Mouse (Mus musculus) kidney, embryonic 16.5 days (tissue): ENCODE data around the gene Dapk1. TPM values are rescaled to one million over a fixed set of nuclear protein-coding genes. Genes with fewer than 3 reads are reported as not detected.

Experiments used
- ATAC-seq: fragments of 200-750 bp; cut with Nextera tagmentation; 2 replicates; pipeline ENCODE4 v1.8.0; 2017; ENCODE audit warnings: moderate TSS enrichment; ENCODE audit not compliant: low FRiP score, low TSS enrichment
- H3K27ac ChIP-seq: fragments of 300-500 bp; sonication (generic); 2 replicates; pipeline ENCODE4 v1.5.1; 2014; ENCODE audit warnings: low read length
- H3K27me3 ChIP-seq: fragments of 300-500 bp; sonication (generic); 2 replicates; pipeline ENCODE4 v1.6.1; 2014; ENCODE audit warnings: low read length, control low read depth, mixed read lengths; ENCODE audit not compliant: insufficient read depth
- H3K36me3 ChIP-seq: fragments of 300-500 bp; sonication (generic); 2 replicates; pipeline ENCODE4 v1.6.1; 2014; ENCODE audit warnings: low read length, control low read depth, mixed read lengths; ENCODE audit not compliant: insufficient read depth
- H3K4me1 ChIP-seq: fragments of 300-500 bp; sonication (generic); 2 replicates; pipeline ENCODE4 v1.6.1; 2014; ENCODE audit warnings: low read length, control low read depth, mixed read lengths; ENCODE audit not compliant: insufficient read depth
- H3K4me2 ChIP-seq: fragments of 300-500 bp; sonication (generic); replicated peaks from 2 replicates; pipeline ENCODE4 v1.6.1; 2014; ENCODE audit warnings: low read depth, low read length
- H3K4me3 ChIP-seq: fragments of 300-500 bp; sonication (generic); 2 replicates; pipeline ENCODE4 v1.5.1; 2014; ENCODE audit warnings: mild to moderate bottlenecking, low read length
- H3K9ac ChIP-seq: fragments of 300-500 bp; sonication (generic); replicated peaks from 2 replicates; pipeline ENCODE4 v1.6.1; 2014; ENCODE audit warnings: low read length
- H3K9me3 ChIP-seq: fragments of 300-500 bp; sonication (generic); 2 replicates; pipeline ENCODE4 v1.6.1; 2016; ENCODE audit warnings: low read length, control low read depth
- WGBS: fragments of 180-500 bp; shearing (Covaris S2); extraction: QIAGEN DNeasy Blood & Tissue Kit; methylation state at CpG from one replicate; pipeline ENCODE4 v1.1.7; 2014; 5-methylcytosine and 5-hydroxymethylcytosine counted together
- polyA plus RNA-seq: library from polyadenylated mRNA; unstranded; fragments of >200 nt; fragmentation: Nextera tagmentation; extraction: Ambion mirVana; gene quantifications from 2 replicates; pipeline ENCODE4 v1.2.1, GENCODE M21; 2015

The Dapk1 gene
- polyA plus RNA-seq, 1 experiment from 2014 or later, result 25.3 TPM

DNA sequence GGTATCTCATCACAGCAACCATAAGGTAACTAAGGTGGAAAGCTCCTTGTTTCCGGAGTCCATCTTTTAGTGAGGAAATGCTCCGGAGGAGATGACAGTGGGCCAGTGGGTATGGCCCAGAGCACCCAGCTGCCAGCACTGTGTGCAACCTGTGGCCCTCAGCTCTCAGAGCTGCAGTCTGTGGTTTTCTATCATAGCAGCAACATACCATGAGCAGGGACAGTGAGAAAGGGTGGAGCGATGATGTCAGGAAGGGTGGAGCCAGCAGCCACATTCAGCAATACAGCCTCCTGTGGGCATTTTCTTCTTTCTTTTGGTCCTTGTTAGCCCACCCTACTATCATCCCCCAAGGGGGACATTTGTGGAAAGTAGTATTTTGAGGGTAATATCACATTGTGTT is 90.2 kb downstream of the Dapk1 start:
- Histone ChIP-seq H3K9me3 (peaks cover 7% of the 10 kb centered on the region; the same call in 1 of the 2 replicates), H3K9ac (no peak overlapping the region), H3K4me3 (no peak overlapping the region), H3K27me3 (no peaks in the 10 kb centered on the region), H3K4me1 (peaks cover 15% of the 10 kb centered on the region), H3K4me2 (no peak overlapping the region), H3K27ac (no peak overlapping the region), H3K36me3 (peaks cover 7% of the 10 kb centered on the region; the same call in 1 of the 2 replicates)
- no peak for ATAC-seq
- WGBS, result 94% methylated on average over 3 of the region's 3 CpGs

GRCm38 (mm10) chr13:60695186-60695980 is 93.6 kb downstream of the Dapk1 start:
- no peaks in the 10 kb centered on the region for H3K27me3 ChIP-seq
- no peak overlapping the region for H3K4me3 ChIP-seq
- no peak overlapping the region for H3K27ac ChIP-seq
- 67% methylated on average over 10 of the region's 10 CpGs for WGBS
- H3K36me3 ChIP-seq, result peaks cover 16% of the 10 kb centered on the region; the same call in 1 of the 2 replicates
- no peak for ATAC-seq
- H3K4me2 ChIP-seq, result no peak overlapping the region
- H3K4me1 ChIP-seq, result 0 out of 2 replicates have a peak, but pooled peaks cover 3% of the 10 kb centered on the region
- peaks cover 7% of the 10 kb centered on the region; the same call in 1 of the 2 replicates for H3K9me3 ChIP-seq
- H3K9ac ChIP-seq, result no peak overlapping the region

DNA sequence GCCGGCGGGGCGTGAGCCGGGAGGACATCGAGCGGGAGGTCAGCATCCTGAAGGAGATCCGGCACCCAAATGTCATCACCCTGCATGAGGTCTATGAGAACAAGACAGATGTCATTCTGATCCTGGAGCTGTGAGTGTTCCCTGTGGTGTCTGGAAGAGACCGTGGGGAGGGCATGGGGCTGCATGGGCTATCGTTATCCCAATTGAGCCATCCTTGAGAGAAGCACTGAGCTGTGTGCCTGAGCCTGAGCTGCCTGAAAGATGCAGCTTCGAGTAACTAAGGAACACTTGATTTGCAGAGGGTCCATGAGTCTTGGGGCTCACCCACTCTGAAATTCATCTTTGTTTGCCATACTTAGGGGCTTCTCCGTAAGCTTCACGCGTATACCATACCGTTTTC is 94.6 kb downstream of the Dapk1 start:
- WGBS, result 86% methylated on average over 14 of the region's 14 CpGs

DNA sequence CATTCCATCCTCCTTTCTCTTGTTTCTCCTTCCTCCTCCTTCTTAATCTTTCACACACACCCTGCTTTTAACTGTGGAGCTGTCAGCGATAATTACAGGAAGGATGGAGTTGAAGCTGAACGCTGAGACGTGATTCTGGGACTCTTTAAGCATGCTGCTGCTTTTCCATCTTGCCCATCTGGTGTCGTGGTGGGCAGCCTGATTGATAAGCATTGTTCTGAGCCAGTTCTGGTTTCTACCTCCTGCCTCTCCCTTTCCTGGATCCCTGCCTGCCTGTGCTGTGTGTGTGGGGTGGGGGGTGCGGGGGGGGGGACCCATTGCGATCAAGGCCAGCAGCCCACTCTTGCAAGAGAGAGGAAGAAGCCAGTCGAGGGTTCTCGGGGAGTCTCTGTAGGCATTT is 95.0 kb downstream of the Dapk1 start:
- no peaks in the 10 kb centered on the region for H3K27me3 ChIP-seq
- H3K27ac ChIP-seq, result no peak overlapping the region
- no peak overlapping the region for H3K4me3 ChIP-seq
- H3K9ac ChIP-seq, result no peak overlapping the region
- WGBS, result 80% methylated on average over 8 of the region's 8 CpGs
- H3K9me3 ChIP-seq, result peaks cover 7% of the 10 kb centered on the region; the same call in 1 of the 2 replicates
- no peaks in the 10 kb centered on the region for H3K4me1 ChIP-seq
- no peak for ATAC-seq
- H3K4me2 ChIP-seq, result no peak overlapping the region
- peaks cover 16% of the 10 kb centered on the region; the same call in 1 of the 2 replicates for H3K36me3 ChIP-seq

More for the DNA sequence above, 94.6 kb downstream of the Dapk1 start:
- ATAC-seq, result no peak
- Histone ChIP-seq H3K4me2 (no peak overlapping the region), H3K27me3 (no peaks in the 10 kb centered on the region), H3K9ac (no peak overlapping the region), H3K9me3 (peaks cover 7% of the 10 kb centered on the region; the same call in 1 of the 2 replicates), H3K4me1 (no peaks in the 10 kb centered on the region), H3K27ac (no peak overlapping the region), H3K4me3 (no peak overlapping the region), H3K36me3 (peaks cover 16% of the 10 kb centered on the region; the same call in 1 of the 2 replicates)

- Histone ChIP-seq H3K4me3 (no peak overlapping the region), H3K4me1 (no peaks in the 10 kb centered on the region), H3K4me2 (no peak overlapping the region), H3K9me3 (no peaks in the 10 kb centered on the region), H3K27me3 (no peaks in the 10 kb centered on the region), H3K27ac (no peak overlapping the region), H3K36me3 (peaks cover 13% of the 10 kb centered on the region; the same call in 1 of the 2 replicates), H3K9ac (no peak overlapping the region)
- ATAC-seq, result no peak
- 74% methylated on average over 2 of the region's 2 CpGs for WGBS
These were observed 96.3 kb downstream of the Dapk1 start for GRCm38 (mm10) chr13:60698021-60698420.

DNA sequence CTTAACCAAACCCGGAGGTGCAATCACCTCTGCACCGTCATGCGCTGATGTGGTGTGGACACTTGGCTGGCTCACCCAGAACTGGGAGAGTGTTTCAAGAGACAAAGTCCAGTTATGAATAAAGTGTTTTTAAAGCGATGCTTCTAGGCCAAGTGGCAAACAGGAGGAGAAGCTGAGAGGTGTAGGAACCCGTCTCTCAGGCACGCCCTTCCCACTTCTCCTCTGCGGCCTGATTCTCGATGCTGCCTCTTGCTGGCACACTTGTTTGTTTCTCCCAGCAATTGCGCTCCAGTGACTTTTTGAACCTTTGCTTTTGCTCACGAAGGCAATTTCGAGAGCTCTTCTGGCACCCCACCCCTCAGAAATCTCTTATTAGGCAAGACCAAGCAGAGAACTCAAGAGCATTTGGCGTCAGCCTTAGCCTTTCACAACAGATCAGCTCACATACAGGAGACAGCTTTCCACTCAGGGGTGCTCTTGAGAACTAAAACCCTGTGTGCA is 100.0 kb downstream of the Dapk1 start:
- H3K27ac ChIP-seq, result no peak overlapping the region
- no peak overlapping the region for H3K9ac ChIP-seq
- H3K27me3 ChIP-seq, result no peaks in the 10 kb centered on the region
- no peak for ATAC-seq
- peaks cover 12% of the 10 kb centered on the region; the same call in 1 of the 2 replicates for H3K36me3 ChIP-seq
- H3K4me2 ChIP-seq, result no peak overlapping the region
- WGBS, result 77% methylated on average over 12 of the region's 12 CpGs
- no peaks in the 10 kb centered on the region for H3K9me3 ChIP-seq
- no peaks in the 10 kb centered on the region for H3K4me1 ChIP-seq
- no peak overlapping the region for H3K4me3 ChIP-seq

GRCm38 (mm10) chr13:60707541-60708468 is 106.1 kb downstream of the Dapk1 start:
- ATAC-seq, result no peak
- Histone ChIP-seq H3K4me3 (no peak overlapping the region), H3K36me3 (peaks cover 3% of the 10 kb centered on the region; the same call in 1 of the 2 replicates), H3K4me2 (no peak overlapping the region), H3K4me1 (no peaks in the 10 kb centered on the region; the same call in 1 of the 2 replicates), H3K9ac (no peak overlapping the region), H3K27me3 (no peaks in the 10 kb centered on the region), H3K9me3 (no peaks in the 10 kb centered on the region), H3K27ac (no peak overlapping the region)
- 72% methylated on average over 16 of the region's 16 CpGs for WGBS

DNA sequence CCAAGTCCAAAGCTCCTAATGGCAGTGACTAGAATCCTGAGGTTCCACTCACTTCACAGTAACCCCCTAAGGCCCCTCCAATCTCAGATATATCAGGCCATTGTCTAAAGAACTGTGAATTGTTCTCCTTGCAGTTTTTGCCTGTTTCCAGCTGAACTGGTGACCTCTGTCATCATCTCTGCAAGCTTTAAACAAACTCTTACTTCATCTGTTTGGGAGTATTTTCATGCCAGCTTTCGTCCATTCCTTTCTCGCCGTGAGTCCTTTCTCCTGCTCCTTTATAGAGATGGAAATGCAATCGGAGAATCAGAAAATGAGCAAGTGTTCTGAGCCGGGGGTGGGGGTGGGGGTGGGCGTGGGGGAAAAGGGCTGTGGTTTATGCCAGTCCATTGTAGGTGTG is 107.4 kb downstream of the Dapk1 start:
- Histone ChIP-seq H3K27ac (no peak overlapping the region), H3K9me3 (no peaks in the 10 kb centered on the region), H3K27me3 (no peaks in the 10 kb centered on the region), H3K4me3 (no peak overlapping the region), H3K36me3 (peaks cover 3% of the 10 kb centered on the region; the same call in 1 of the 2 replicates), H3K4me1 (no peaks in the 10 kb centered on the region; the same call in 1 of the 2 replicates), H3K4me2 (no peak overlapping the region), H3K9ac (no peak overlapping the region)
- no peak for ATAC-seq
- 80% methylated on average over 6 of the region's 6 CpGs for WGBS

DNA sequence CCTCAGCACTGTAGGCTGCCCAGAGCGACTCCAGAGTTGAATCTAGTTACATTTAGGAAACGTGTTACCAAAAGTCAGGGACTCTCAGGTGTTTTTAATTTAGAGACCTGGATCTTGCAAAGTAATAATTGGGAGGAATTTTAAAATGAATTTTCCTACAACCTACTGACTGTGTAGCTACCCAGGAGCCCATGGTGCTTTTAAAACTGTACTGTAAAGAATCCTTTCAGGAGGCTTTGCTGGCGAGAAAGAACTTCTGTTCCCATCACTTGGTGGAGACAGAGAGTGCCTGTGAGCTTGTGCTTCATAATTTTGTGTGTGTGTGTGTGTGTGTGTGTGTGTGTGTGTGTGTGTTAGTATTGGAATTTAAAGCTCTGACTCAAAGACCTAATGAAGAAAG is 109.2 kb downstream of the Dapk1 start:
- H3K4me2 ChIP-seq, result no peak overlapping the region
- H3K36me3 ChIP-seq, result no peaks in the 10 kb centered on the region
- 82% methylated on average over 3 of the region's 3 CpGs for WGBS
- H3K4me1 ChIP-seq, result no peaks in the 10 kb centered on the region; the same call in 1 of the 2 replicates
- H3K27ac ChIP-seq, result no peak overlapping the region
- no peaks in the 10 kb centered on the region for H3K27me3 ChIP-seq
- no peaks in the 10 kb centered on the region for H3K9me3 ChIP-seq
- ATAC-seq, result no peak
- no peak overlapping the region for H3K9ac ChIP-seq
- no peak overlapping the region for H3K4me3 ChIP-seq
